Mouse (Mus musculus): Measurements from ENCODE around the gene Thsd4.

The Thsd4 gene

DNA sequence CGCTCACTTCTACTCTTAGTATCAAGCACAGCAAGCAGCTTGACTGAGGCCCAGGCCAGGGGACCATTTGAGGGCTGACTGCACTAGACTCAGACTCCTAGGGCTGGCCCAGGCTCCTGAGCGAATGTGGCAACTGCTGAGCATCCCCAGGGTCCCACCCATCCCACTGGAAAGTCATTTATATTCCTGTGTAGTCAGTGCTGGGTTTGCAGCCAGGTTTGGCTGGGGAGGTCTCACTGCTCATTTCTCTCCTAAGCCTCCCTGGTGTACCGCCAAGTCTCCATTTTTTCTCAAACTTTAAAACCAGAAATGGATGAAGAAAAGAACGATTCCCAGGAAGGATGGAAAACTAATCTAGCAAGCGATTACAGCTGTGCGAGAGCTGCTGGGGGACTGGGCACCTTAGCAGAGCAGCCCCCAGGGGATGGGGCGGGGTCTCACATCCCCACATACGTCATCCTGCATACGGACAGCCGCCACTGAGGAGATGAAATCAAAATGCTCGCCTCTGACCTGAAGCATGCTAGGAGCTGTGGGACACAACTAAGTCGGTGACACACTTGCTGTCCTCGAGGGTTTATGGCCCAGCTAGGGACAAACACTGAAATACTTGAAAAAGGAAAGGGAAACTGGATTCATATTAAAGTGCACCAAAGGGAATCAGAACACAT, 67.3 kb downstream of the Thsd4 start:
- no peak for DNase-seq

DNA sequence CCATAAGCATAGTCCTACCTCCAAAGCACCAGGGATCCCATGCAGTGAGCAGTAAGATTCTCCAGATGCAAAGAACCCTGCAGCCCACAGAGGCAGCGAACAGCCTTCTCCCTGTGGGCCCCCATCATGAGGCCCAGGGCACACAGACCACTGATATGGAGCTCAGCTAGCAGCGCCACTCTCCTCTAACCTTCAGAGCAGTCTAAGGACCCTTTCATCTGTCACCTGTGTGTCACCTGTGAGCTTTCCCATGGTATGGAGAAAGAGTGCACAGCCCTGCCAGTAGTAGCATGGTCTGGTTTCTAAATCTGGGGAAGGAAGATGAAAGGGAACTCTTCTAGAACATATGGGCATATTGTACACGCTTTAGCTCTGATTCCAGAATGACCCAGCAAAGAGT, 72.3 kb downstream of the Thsd4 start:
- DNase-seq, result no peak

DNA sequence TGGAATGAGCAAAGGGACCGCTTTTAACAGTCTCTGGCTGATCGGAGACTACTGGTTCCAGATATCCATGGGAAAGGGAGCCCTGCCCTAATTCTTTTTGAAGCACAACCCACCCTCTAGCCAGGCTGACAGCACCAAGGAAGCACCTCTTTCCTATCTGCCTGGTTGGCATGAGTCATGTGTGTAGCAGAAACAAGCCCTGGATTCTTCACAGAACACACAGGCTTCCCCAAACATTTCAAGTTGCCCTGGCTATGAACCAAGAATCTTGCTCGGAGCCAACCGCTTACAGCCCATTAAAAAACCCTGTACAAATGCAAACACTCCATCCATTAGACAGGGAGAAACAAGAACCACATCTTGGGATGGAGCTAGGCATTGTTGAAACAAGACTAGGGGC, 76.0 kb downstream of the Thsd4 start:
- DNase-seq, result no peak

DNA sequence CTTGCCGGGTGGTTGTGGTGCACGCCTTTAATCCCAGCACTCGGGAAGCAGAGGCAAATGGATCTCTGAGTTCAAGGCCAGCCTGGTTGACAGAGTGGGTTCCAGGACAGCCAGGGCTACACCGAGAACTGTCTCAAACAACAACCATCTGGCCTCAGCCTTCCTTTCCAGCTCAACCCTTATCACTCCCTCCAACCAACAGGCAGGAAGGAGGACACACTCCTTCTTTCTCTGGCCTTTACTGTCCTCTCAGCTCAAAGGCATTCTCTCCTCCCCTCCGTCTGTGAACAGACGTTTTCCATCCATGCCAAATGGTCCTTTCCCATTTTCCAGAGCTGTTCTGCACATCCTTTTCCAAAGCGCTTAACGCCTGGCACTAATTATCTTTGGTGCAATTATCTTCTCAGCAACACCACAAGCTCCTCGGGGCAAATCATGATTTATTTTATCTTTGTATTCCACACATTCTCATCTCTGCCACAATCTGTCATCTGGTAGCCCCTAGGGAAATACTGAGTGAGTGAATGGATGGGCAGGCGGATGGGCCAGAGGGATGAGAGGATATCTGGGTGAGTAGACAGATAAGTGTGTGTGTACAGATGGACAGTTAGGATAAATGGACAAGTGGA, 80.5 kb downstream of the Thsd4 start:
- no peak for DNase-seq

DNA sequence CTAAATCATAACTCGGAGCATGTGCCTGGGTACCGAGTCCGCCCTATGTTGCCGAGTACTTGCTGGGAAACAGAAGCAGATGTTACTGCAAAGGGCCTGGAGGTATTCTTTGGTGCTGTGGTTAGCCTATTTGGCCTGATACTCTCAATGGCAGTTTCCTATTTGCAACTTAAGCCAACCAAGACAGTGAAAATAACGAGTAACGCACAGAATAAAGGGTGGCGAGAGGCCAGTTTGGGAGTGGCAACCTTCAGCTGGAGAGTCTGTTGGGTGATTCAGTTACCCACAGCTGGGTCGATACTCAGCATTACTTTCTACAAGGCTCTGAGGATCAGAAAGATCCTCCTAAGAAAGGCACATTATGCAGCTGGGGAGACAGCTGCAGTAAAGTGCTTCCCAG, 81.3 kb downstream of the Thsd4 start:
- DNase-seq, result no peak

DNA sequence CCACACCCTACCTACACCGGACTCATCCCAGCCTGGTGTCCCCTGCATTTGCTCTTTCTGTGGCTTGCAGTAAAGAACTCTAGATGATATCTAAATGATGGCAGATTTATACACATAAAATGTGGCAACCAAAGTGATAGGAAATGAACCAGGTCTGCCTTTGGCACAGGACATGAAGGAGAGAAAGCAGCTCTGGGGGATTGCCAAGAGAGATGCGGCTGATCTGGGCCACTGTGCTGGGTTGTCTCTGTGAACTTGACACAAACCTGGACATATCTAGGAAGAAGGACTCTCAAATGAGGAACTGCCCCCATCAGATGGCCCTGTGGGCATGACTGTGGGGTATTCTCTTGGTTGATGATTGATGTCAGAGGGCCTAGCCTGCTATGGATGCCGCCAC, 85.6 kb downstream of the Thsd4 start:
- no peak for DNase-seq

DNA sequence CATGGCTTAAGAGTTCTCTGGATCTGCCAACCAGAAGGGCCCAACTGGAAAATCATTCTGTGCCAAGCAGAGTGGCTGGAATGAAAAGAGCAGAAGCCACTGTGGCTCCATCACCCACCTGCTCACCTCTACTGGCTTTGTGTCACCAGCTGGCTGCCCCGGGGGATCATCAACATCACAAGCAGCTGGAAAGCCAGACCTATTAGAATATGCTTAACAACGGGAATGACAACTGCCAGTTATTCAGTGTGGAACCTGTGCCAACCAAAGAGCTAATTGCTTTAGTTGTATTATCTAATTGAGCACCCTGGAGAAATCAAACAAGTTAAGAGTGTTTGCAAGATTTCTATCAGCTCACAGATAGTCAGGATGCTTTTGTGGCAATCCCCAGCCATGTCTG, 87.8 kb downstream of the Thsd4 start:
- DNase-seq, result no peak

DNA sequence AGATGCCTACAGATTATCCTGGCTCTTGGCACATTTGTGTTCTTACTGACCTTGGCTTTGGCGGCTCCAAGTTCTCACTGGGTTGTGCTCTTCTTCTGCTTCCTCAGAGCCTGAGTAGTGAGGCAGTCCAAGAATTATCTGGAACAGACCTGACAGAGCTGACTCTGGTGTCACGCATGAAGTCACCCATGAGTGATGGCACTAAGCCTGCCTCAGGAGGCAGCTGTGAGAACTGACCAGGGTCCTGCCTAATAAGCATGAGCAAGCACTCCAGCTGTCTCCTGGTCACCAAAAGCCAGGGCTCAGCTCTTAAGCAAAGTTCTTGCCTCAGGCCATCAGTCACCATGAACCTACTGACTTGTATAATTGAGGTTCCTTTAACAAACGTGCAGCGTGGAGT, 89.9 kb downstream of the Thsd4 start:
- no peak for DNase-seq

DNA sequence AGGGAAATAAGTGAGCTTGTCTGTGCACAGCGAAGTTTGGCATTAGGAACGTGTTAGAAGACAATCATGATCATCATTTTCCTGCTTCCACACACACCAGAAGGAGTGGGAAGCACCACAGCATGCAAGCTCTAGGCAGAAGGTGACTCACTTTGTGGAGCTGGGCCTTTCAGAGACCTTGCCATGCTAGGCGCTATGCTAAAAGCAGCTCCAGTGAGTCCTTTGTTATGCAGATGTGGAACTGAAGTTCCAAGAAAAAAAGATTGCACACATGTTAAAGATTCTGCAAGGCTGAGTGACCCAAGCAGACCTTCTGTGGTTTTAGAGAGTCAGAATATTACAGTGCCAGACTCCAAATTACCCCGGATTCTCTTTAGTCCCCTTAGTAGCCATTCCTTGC, 91.8 kb downstream of the Thsd4 start:
- no peak for DNase-seq

DNA sequence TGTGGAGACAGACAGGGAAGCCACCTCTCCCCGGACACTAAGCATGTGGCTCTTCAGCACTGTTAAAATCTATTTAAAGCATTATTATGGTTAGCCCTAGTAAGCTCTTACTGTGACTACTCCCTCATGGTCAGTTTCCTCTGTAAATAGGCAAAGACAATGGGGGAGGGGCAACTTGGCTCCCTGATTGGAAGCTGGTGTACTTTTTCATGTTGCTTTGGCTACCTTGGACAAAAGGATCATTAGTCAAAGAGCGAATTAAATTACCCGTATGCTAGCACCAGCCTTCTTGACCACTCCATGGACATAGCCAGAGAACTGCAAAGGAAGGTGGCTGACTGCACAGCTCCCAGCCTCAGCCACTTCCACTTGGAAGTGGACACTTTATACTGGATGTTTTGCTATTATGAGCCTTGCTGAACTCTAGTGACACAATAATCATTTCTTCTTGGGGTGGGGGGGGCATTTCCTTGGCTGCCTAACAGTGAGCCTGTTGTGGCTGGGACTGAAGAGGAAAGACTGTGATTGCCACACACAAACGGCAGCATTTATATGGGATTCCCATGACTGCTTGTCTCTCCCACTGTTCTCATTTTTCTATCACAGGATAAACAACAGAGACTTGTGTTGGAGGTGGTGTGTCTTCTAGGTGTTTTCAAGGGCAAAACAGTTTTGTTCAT, 107.6 kb downstream of the Thsd4 start:
- no peak for DNase-seq

DNA sequence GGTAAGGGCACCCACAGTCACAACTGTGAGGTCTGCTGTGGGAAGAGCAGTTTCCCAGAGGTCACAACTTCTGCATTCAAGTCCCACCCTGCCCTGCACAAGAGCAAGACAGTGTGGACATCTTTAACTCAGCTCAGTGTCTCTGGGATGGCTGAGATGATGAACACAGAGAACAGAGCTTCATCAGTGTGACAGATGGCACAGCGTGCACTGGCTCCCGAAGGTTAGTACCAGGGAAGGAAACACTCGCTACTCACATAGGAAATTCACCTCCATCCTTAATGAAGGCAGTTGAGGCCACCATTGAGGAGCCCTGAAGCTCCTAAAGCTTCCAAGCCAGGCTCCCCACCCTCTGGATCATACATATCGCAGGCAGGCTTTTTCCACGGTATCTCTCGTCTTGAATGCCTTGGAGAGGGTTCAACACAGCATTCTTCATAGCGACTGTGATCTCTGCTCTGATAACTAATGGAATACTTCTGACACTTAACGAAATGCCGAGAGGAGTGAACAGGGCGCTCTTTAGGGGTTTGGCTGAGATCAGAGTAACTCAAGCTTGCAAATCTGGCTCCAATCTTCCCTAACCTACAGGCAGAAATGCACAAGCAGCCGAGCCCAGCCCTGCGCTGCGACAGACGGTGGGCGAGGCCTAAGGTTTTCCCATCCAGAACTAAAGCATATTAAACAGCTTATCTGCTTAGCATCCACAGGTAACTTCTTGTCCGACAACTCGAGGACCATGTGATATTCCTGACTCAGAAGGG, 110.8 kb downstream of the Thsd4 start:
- no peak for DNase-seq

DNA sequence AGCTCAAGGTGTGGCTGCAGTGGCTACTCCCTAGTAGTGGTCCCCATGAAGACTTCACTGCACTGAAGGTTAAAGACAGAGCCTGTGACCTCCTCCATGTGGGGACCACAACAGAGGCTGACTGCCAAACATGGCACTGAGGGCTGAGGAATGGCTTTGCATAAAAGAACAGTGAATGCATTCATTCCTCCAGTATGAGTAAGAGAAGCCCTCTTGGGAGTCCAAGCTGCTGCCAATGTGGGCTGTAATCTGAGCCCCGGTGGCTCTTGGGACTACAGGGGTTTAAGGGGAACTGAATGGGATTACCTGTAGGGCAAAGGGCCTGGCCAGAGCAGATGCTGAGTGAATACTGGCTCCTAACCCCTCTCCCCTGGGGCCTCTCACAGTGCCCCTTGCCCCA, 114.5 kb downstream of the Thsd4 start:
- no peak for DNase-seq

DNA sequence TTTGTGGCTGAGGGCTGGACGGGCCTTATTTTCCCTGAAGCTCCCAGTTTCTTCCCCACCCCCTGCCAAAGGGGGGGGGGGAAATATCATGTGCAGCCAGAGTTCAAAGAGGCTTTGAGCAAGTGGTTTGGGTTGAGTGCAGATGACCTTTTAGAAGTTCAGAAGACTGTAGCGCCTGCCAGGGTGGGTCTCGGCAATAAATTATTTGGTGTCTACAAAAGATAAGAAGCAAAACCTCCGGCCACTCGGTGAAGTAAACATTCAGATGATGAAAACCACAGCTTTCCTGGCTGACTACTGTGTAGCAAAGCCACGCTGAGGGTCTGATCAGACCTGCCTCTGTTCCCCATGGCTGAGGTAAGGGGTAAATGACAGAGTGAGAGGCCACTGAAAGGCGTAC, 116.1 kb downstream of the Thsd4 start:
- DNase-seq, result no peak

DNA sequence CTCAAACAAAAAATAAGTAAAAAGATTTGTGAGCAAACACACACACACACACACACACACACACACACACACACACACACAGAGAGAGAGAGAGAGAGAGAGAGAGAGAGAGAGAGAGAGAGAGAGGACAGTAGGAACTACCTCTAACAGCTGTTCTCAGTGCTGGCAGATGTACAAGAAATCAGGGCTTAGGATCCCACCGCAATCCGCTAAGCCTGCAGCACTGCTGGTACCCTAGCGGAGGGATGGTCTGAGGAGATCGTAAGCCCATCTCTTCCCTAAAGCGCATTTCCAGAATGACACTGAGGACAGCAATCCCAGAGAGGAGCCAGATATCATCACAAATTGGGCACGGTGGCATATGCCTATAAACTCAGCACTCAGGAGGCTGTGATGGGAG, 119.2 kb downstream of the Thsd4 start:
- no peak for DNase-seq

DNA sequence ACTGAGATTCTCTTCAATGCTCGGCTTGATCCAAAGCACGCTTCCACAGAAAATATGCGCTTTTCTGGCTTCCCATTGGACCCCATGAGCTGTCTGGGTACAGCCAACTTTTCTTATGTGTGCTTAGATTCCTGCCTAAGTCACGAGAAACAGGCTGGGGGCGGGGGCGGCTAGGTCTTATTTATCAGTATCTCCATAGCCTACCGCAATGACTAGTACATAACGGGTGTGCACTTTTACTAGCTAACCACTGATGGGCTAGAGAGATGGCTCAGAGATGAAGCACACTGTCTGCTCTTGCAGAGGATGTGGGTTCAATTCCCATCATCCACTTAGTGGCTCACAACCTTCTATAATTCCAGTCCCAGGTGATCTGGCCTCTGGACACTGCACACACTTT, 121.8 kb downstream of the Thsd4 start:
- DNase-seq, result no peak

DNA sequence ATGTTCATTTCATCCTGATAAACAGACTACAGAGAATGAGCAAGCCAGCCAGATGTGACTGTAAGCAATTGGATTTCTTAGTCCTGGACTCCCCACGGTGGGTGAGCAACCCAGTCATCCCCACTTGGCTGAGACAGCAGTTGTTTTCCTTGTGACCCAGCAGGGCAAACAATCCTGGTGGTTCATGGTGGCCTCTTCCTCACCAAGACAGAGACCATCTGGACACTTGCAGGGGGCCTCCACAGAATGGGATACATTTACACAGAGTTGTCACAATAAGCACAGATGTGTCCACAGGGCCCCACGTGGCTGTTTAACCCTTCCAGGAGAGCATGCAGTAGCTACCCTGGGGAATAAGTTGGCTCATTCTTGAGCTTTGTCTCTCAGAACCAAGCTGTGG, 123.8 kb downstream of the Thsd4 start:
- DNase-seq, result no peak

DNA sequence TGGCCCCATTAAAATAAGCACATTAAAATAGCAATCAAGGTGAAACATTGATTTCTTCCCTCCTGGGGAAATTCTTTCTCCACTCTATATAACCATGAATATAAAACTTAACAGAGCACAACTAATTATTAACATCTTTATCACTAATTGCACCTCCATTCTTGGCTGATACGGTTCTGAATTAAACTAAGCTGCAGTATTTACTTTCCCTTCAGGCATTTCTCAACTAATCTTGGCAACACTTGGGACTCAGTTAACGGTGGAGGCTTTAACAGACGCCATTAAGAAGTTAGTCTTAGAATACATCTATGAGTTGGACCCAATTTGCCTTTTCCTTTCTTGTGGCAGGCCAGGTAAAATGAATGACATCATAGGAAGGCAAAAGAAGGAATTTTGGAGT, 125.8 kb downstream of the Thsd4 start:
- no peak for DNase-seq

DNA sequence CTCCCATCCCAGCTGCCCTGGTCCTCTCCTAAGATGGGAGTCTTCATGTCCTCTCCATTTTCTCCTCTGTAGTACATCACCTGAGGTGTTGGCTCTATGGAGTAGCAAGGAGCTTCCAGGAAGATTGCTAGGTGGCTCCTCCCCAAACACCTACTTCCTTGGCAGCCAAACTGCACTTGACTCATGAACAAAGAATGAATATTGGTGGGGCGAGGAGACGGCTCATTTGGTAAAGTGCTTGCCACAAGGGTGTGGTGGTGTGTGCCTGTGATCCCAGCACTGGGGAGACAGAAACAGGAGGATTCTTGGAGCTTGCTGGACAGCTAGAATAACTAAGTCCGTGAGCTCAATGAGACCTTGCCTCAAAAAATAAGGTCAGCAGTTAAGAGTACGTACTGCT, 128.9 kb downstream of the Thsd4 start:
- DNase-seq, result no peak

DNA sequence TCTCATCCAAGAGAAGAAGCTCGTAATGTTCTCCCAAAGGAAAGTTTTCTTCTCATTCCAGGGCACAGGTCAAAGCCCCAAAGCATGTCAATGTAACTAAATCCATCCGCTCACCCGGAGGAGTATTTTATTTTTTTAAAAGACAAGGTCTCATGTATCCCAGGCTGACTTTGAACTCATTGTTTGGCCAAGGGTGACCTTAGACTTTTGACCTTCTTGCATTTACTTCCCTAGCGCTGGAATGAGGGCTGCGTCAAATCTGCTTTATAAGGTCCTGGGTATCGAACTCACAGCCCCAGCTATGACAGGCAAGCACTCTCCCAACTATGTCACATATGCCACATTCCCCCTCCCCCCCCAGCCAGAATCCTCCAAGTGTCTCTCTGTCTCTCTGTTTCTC, 137.1 kb downstream of the Thsd4 start:
- no peak for DNase-seq

DNA sequence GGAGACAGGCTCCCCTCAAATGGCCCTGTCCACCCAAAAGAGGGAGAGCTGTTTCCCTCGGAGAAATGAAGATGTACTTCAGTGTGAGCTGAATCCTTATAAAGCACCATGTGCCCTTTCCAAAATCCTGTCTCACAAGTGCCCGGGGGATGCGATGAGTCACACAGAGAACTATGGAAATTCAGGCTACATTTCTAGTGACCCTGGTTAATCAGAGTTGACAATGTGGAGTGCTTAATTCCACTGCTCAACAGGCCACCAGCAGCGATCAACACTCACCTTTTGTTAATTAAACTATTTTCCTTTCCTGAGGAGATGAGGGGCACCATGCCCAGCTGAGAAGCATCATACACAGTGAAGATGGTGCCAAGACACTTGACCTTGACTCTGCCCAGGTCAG, 138.9 kb downstream of the Thsd4 start:
- DNase-seq, result no peak

DNA sequence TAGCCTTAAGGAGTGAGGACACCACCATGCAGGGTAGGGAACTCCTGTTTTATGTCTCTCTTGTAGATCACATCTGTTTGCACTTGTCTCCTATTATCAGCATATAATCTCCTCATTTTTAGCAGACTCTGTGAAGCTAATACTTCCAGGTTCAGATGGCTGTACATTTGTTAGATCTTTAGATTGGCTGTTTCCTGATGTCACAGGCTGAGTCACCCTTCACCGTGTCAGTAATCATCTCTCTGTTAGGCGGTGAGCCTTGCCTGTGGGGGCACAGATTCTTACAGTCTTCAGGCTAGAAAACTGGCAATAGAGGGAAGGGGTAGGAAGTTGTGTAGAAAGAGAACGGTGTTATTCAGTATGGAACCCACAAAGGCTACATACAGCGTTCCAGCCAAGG, 139.3 kb downstream of the Thsd4 start:
- DNase-seq, result no peak

DNA sequence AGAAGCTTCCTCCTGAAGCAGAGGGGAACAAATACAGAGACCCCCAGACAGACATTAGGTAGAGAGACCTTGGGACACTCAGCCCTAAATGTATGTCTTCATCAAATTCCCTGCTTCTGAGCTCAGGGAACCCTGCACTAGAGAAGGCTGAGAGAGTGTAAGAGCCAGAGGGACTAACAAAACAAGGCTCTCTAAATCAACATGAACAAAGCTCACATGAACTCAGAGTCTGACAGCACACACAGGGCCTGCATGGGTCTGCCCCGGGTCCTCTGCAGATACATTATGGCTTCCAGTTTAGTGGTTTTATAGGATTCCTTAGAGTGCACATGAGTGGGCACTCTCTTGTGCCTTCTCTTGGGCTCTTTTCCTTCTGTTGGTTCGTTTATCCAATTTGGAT, 140.8 kb downstream of the Thsd4 start:
- no peak for DNase-seq

DNA sequence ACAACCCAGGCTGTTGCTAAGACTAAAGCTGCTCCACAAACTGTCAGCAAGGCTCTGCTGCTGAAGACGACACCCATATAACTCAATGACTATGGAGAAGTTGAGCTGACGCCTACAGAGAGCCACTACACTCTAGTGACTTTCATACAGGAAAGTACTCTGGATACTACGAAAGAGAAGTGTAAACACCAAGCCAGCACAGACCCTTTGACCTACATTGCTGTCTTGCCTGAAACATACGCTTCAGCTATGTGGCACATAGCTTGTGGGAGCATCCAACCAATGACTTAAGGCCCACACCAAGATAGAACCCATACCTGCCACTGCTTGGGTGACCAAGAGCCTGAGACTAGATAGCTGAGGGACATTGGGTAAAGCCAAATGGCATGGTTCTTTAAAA, 141.3 kb downstream of the Thsd4 start:
- DNase-seq, result no peak

DNA sequence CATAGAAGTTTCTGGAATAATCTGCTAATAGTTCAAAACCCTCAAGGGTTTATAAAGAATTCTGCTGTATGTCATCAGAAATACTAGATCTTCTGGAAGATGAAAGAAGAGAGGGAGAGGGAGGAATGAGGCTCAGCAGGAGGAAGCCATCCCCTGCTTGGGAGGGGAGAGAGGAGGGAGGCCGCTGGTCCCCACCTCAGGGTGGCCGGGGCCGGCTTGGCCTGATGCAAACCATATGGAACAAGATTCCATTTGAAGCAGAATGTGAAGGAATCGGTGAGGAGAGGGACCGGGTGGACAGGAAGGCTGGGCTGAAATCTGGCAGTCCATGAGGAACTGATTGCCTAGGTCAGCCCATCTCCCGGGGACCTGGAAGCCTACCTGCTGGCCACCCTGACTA, 143.6 kb downstream of the Thsd4 start:
- no peak for DNase-seq

Data from right cerebral cortex, postnatal 25 days (tissue).